In the genomic region with DNA sequence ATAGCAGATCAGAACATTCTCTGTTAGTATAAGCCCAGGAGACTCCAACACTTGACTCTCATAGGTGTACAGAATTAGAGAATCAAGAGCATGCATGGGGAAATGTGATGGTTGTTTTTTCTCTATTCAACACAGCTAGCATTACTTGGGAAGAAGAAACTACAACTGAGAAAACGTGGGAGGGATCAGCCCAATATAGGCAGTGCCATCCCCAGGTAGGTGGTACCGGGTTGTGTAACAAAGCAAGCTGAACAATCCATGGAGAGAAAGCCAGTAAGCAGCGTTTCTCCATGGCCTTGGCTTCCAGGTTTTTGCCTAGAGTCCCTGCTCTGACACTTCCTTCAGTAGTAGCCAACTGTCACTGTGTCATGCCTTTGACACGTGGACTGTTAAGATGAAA, we compare ENCODE assay signal across 14 mouse cellular contexts. TPM values are rescaled to one million over a fixed set of nuclear protein-coding genes. Genes with fewer than 3 reads are reported as not detected.
"Had no signal": no experiment of that assay in that cellular context is flagged by ENCODE, and none has a peak within 500 bp of the region (broad histone marks: within the 10 kb centered on the region; RNA-seq: fewer than 3 reads in every experiment).

No protein-coding gene starts in this region.

- DNase-seq: forebrain, postnatal 0 days; gastrocnemius, postnatal 14 days; gastrocnemius, postnatal 36 days; heart, adult 18-20 months; heart, postnatal 10 days; heart, postnatal 36 days; kidney, adult 18-20 months; kidney, adult 8-10 months; kidney, postnatal 14 days; kidney, postnatal 36 days; layer of hippocampus, adult 9-11 months; layer of hippocampus, postnatal 36 days; left cerebral cortex, postnatal 4 days had no signal

RNA-seq across cellular contexts. Expression of a gene that starts 33.8 kb away (rescaled TPM):
- total RNA-seq: hematopoietic stem cell, adult 5-6 weeks had no signal
